Mouse (Mus musculus) adrenal gland, postnatal 36 days (tissue): ENCODE data around the gene Bdkrb2. TPM values are rescaled to one million over a fixed set of nuclear protein-coding genes. Genes with fewer than 3 reads are reported as not detected.

Experiments used
- total RNA-seq, 2 experiments: library from RNA; stranded (reverse); gene quantifications; 2 replicates each; pipeline ENCODE4 v1.2.3; 2021

The Bdkrb2 gene
- total RNA-seq, 2 experiments from 2014 or later = 12.0 to 23.9 TPM

Other genes starting within 250 kb of the Bdkrb2 start
- gene Tunar, start 229.4 kb upstream of the Bdkrb2 start, total RNA-seq = under 1 TPM; 0.53 to 0.66 TPM
- gene D430019H16Rik, start 109.4 kb upstream of the Bdkrb2 start, total RNA-seq = 1 to 10 TPM; 2.6 to 4.3 TPM
- not detected for gene Bdkrb1, start 39.9 kb downstream of the Bdkrb2 start, total RNA-seq
- gene Gskip, start 121.6 kb downstream of the Bdkrb2 start, total RNA-seq = 10 to 100 TPM; 20.6 to 21.7 TPM
- gene Atg2b, start 122.0 kb downstream of the Bdkrb2 start, total RNA-seq = 10 to 100 TPM; 26.2 to 29.8 TPM
- under 1 TPM; 0.30 to 0.40 TPM for gene Ak7, start 142.8 kb downstream of the Bdkrb2 start, total RNA-seq
- 100 to 1,000 TPM; 206 to 232 TPM for gene Papola, start 221.5 kb downstream of the Bdkrb2 start, total RNA-seq